Mouse (Mus musculus): ENCODE data around the gene Stx18.

The Stx18 gene

GRCm38 (mm10) chr5:38137163-38137562 is 98.6 kb downstream of the Stx18 start:
- CTCF ChIA-PET: no interaction called here

- CTCF ChIA-PET: no interaction called here
These were observed 102.4 kb downstream of the Stx18 start for GRCm38 (mm10) chr5:38140893-38141292.

GRCm38 (mm10) chr5:38146524-38146923 is 108.0 kb downstream of the Stx18 start:
- CTCF ChIA-PET: no interaction called here

- CTCF ChIA-PET: no interaction called here
These were observed 112.7 kb downstream of the Stx18 start for GRCm38 (mm10) chr5:38151264-38151663.

- CTCF ChIA-PET: no interaction called here
These were observed 113.9 kb downstream of the Stx18 start for GRCm38 (mm10) chr5:38152201-38153108.

GRCm38 (mm10) chr5:38153636-38154035 is 115.1 kb downstream of the Stx18 start:
- CTCF ChIA-PET: no interaction called here

- CTCF ChIA-PET: no interaction called here
These were observed 119.0 kb downstream of the Stx18 start for GRCm38 (mm10) chr5:38157481-38158020.

- CTCF ChIA-PET: no interaction called here
These were observed 120.0 kb downstream of the Stx18 start for GRCm38 (mm10) chr5:38158501-38158946.

GRCm38 (mm10) chr5:38158947-38159633 is 120.5 kb downstream of the Stx18 start:
- CTCF ChIA-PET: no interaction called here

- CTCF ChIA-PET: no interaction called here
These were observed 121.3 kb downstream of the Stx18 start, which contains the start of gene Nsg1 for GRCm38 (mm10) chr5:38159634-38160413. TSS of gene Nsg1 (minus strand) at chr5:38159907.

GRCm38 (mm10) chr5:38168497-38168896 is 130.0 kb downstream of the Stx18 start:
- CTCF ChIA-PET: no interaction called here

GRCm38 (mm10) chr5:38173766-38174165 is 135.2 kb downstream of the Stx18 start:
- CTCF ChIA-PET: interaction anchor here (0.6 kb wide), 1 partner anchor 136 kb away, joined by 3 read pairs; no protein-coding TSS in a partner anchor

- CTCF ChIA-PET: interaction anchor here (0.6 kb wide), 1 partner anchor 137 kb away, joined by 3 read pairs; no protein-coding TSS in a partner anchor
These were observed 135.8 kb downstream of the Stx18 start for GRCm38 (mm10) chr5:38174256-38174912.

- CTCF ChIA-PET: no interaction called here
These were observed 146.2 kb downstream of the Stx18 start for GRCm38 (mm10) chr5:38184688-38185285.

GRCm38 (mm10) chr5:38187006-38187405 is 148.5 kb downstream of the Stx18 start:
- CTCF ChIA-PET: no interaction called here
